Mouse (Mus musculus): ENCODE data around the gene Brox.

DNA sequence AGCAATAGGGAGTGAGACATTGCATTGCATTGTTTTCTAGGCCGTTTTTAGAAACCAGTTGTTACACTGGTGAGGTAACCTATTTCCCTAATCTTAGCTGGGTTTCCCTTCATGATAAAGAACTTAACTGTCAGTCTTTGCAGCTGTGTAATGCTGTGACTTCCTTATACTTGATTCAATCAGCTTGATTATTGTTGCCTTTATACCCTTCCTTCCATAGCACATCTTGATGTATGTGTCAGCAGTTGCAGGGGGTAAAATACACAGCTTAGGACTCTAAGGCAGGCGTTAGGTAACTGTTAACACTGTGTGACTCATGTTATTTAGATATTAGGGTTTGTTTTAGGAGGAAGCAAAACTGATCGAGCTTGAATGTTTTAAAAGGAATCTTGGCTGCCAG is 23.6 kb upstream of the Brox start:
- TF ChIP-seq POLR2A (IDR thresholded peaks at IDR 0.05; ENCODE audit: insufficient read depth, low read depth, low read length) (no peak), EP300 (IDR thresholded peaks at IDR 0.05; ENCODE audit: insufficient read depth, low read depth, low read length) (no peak)
